Mouse (Mus musculus) lung, adult 18-20 months (tissue): ENCODE data around the gene Tmem248.
"Not testable (repeated sequence)": the region's sequence is repeated elsewhere in the genome, so short reads cannot be mapped to it uniquely, and the experiment has no call there.

ENCODE experiments used
- DNase-seq, 2 experiments: peaks; one replicate each; pipeline ENCODE4 v3.0.0; 2022; ENCODE audit warnings: mixed read lengths in 2 of 2

Gene Tmem248

DNA sequence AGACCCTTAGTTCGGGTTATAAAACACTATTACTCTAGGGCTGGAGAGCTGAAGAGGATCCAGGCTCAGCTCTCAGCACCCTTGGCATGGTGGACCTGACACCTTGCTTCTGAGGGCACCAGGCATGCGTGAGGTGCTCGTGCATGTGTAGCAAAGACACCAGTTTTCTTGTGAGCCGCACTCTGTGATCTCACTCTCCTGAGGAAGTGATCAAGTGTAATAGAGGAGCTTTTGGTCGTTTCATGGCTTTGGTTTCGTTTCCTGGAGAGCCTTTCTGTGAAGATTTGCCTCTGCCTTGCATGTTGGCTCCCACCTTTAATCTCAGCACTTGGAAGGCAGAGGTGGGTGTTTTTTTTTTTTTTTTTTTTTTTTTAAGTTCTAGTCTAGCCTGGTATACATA, 12.3 kb upstream of the Tmem248 start:
- DNase-seq: no peak

DNA sequence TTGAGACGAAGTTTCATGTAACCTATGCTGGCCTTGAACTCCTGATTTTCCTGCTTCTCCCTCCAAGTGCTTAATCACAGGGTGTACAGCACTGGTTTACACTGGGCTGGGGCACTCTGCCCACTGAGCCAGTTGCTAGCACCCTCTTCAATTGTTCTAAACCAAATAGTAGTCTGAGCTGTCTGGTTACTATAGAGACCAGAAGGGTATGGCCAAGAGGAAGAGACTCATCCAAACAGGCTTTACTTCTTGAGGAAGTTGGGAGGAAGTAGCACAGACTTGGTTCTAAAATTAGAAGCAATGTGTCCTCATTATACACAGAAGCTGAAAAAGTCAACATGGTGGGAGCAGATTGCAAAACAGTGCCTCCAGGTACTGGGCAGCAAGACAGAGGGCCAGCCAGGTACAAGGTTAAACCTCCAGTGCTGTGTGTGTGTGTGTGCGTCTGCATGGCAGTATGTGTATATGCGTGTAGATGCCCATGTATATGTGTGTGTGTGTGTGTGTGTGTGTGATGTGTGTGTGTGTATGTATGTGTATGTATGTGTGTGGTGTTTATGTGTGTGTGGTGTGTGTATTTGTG, 11.3 kb upstream of the Tmem248 start:
- no peak for DNase-seq

- peak; percentile 61 to 79 for DNase-seq
Measured at GRCm38 (mm10) chr5:130207299-130207698, 9.6 kb upstream of the Tmem248 start.

GRCm38 (mm10) chr5:130212956-130213355, 3.9 kb upstream of the Tmem248 start:
- DNase-seq: peak in 1 of 2 experiments; percentile 48

DNA sequence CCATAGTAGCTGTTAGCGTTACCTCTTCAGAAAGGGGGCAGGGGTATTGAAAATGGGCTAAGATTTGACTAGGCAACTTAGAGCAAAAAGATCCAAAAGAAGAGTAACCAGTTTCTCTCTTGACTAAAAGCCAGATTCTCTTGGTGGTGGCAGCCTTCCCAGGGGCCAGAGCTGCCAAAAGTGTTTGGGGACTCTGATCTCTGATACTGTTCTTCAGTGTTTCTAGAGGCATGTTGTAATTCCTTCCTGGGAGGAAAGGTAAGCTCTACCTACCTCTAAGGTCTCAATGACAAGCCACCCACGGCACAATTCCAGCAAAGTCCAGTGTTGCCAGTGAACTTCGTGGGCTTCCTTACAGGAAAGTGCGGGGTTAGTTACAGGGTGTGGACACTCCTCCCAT, 525 bp downstream of the Tmem248 start:
- peak; percentile 37 to 60 for DNase-seq

GRCm38 (mm10) chr5:130218336-130218735, 1.5 kb downstream of the Tmem248 start:
- peak in 1 of 2 experiments; percentile 51 for DNase-seq

DNA sequence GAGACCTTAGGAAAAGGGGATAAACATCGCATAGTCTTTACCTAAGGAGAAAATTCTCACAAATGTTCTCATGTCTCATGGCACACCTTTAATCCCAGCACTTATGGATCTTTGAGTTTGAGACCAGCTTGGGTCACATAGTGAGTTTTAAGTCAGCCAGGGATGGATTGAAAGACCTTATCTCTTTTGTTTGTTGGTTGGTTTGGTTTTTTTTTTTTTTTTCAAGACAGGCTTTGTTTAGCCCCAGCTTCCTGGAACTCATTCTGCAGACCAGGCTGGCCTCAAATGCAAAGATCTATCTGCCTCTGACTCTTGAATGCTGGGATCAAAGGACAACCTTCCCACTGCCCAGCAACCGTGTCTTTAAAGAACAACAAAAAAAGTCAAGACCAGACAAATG, 4.4 kb downstream of the Tmem248 start:
- DNase-seq: no peak

DNA sequence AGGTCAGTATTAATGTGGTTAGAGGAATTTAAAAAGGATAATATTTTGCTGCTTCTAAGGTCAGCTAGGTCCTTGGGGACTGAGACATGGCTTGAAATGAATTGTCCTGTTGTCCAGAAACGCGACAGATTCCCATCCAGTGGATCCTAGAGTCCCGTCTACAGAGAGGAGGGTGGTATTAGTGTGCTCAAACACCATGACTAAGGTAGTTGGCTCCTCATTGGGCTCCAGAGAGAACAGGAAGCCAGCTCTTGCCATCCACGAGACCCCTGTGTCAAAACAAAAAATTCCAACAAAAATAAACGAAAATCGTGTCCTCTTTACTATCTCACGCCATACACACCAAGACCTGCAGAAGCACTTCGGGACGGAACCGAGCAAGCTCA, 4.9 kb downstream of the Tmem248 start:
- DNase-seq: no peak

DNA sequence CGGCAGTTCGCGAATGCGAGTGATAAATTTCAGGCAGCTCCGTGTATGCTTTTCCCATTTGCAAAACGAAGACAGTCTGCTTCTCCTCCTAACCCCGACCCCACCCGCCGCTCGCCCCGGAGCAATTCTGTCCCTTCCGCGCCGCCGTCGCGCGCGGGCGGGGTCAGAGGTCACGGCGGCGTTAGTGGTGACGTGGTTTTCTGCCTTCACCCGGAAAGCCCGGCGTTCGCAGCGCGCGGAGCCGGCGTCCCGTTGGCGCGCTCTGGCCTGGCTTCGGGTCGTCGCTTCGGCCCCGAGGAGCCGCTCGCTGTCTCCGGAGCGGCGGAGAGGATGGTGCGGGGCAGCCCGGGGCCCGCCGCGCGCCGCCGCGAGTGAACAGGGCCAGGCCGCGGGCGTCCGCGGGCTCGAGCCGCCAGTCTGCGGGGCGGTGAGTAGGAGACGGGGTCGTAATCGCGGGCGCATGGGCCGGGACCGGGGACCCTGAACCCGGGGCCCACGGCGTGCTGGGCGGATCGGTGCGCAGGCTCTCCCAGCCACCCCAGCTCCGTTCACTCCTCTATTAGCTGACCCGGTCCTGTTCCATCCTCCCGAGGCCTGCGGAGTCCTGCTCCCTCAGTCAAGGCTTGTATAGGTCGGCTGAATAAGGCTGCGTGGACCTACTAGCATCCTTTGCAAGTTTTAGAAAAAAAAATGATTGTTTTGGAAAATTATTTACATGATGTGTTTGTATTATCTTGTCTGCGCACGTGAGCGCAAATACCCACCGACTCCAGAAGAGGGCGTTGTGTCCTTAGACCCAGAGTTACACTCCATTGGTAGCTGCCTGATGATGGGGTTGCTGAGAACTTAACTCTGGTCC, 5.5 kb downstream of the Tmem248 start:
- DNase-seq: peak; percentile 92 to 94

DNA sequence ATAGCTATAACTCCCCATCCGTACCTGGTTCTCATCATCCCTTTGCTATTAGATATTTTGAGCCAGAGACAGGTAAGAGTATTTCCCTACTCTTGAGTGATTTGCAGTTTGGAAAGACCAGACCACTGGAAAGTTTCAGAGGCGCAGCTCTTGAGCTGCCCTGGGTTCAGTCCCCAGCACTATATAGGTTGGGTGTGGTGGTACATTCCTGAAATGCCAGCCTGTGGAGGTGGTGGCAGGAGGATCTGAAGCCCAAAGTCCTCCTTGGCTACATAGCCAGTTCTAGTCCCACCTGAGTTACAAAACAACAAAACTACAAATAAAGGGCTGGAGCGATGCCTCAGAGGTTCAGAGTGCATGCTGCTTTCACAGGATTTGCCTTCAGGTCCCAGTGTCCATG, 9.9 kb downstream of the Tmem248 start:
- no peak for DNase-seq

- peak in 1 of 2 experiments; percentile 50 for DNase-seq
Measured at GRCm38 (mm10) chr5:130228120-130228519, 11.2 kb downstream of the Tmem248 start.

GRCm38 (mm10) chr5:130236302-130236701, 19.4 kb downstream of the Tmem248 start:
- no peak for DNase-seq

GRCm38 (mm10) chr5:130239236-130239635, 22.4 kb downstream of the Tmem248 start:
- no peak for DNase-seq

- DNase-seq: no peak
Measured at GRCm38 (mm10) chr5:130239856-130240255, 23.0 kb downstream of the Tmem248 start.

- no peak for DNase-seq
Measured at GRCm38 (mm10) chr5:130241426-130241825, 24.5 kb downstream of the Tmem248 start.

DNA sequence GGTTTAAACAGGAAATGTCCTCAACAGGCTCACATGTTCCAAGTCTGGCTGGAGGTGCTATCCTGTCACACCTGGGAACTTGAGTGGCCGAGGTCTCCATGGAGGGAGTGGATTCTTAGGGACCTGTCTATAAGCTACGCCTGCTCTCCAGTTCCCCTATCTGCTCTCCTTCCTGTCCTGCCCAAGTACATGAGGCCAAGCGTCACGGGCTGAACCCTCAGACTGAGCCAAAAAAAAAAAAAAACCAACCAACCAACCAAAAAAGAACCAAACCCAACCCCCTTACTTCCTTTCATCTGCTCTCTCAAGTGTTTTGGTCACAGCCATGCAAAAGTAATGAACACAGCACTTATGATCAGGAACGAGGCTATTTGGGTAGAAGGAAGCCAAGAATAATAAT, 30.9 kb downstream of the Tmem248 start:
- no peak for DNase-seq

GRCm38 (mm10) chr5:130254164-130255016, 37.5 kb downstream of the Tmem248 start:
- peak; percentile 20 to 62 for DNase-seq

DNA sequence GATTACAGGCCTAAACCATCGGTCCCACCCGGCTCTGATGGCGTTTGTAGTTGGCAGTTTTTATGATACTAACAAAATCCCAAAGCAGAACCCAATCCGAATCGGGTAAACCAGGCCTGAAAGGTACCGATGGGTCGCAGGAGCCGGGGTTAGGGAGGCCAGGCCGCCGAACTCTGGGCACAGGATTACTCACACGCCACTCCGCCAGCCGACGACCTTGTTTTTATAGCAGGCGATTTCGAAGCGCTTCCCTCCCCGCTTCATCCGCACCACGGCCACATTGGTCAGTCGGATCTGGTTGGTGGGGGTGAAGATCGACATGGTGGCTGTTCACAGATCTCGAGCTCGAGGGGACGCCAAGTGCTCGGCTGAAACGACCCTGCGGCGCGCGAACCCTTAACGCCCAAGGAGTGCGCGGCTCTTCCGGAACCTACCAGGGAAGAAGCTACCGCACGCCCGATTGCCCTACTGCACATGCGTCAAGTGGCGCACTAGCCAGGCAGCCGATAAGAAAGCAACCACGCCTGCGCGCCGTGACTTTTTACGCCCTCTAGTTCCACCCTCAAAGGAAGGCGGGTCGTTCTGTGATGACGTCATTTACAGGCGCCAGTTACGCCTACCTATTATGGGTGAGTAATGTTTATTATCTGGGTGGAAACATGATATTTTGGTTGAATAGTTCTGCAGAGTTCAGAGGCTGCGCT, 38.3 kb downstream of the Tmem248 start, which contains the start of the genes Sbds and Tyw1:
TSS of gene Sbds (minus strand) at position 514 of the 704 bp plus-strand sequence.
TSS of gene Tyw1 (plus strand) at position 603 of the 704 bp plus-strand sequence.
- DNase-seq: peak; percentile 98 to 99

GRCm38 (mm10) chr5:130255799-130256525, 39.1 kb downstream of the Tmem248 start:
- not testable (repeated sequence) for DNase-seq

- peak; percentile 97 to 98 for DNase-seq
Measured at GRCm38 (mm10) chr5:130256678-130257271, 39.9 kb downstream of the Tmem248 start.

DNA sequence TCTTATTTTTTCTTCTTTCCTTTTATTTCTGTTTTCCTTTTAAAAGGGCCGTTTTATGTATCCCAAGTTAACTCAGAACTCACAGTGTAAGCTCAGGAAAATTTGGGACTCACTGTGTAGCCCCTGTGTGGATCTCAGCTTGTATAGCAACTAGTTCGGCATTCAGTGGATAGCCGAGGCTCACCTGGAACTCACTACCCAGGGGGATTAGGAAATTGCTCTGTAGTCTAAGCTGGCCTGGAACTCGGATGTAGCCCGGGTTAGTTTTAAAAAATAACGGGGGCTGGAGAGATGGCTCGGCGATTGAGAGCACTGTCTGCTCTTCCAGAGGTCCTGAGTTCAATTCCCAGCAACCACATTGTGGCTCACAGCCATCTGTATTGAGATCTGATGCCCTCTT, 40.4 kb downstream of the Tmem248 start:
- DNase-seq: no peak
